16 mouse cellular contexts compared by ENCODE assay signal in the genomic region with DNA sequence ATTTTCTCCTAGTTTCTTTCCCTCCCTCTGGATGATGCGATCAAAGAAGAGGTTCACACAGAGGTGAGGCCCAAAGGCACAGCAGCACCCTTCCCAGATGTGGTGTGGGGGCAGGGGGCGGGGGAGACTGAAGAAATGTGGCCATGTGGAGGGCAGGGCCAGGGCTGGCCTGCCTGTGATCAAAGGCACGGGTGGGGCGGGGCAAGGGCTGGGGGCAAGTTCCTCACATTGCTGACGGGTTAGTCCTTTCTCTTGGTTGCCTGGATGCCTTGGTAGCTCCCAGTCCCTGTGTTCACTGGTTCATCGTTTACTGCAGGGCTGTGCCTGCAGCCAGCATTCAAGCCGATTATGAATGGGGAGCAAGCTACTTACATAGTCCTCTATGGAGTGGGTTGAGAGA.
DNase-seq lines count a peak whose midpoint lies in the region; ATAC-seq and TF ChIP-seq lines count a peak whose summit lies in the region.
"Had no signal": no experiment of that assay in that cellular context is flagged by ENCODE, and none has a peak within 500 bp of the region (broad histone marks: within the 10 kb centered on the region; RNA-seq: fewer than 3 reads in every experiment).

No protein-coding gene starts in this region.

- WGBS in hindbrain, embryonic 10.5 days = 42% methylated on average over 7 of the region's 7 CpGs
- 21% methylated on average over 7 of the region's 7 CpGs for WGBS in hindbrain, embryonic 13.5 days
- 39% methylated on average over 6 of the region's 7 CpGs for WGBS in lung, postnatal 0 days
- 24% methylated on average over 7 of the region's 7 CpGs for WGBS in limb, embryonic 10.5 days
- 56% methylated on average over 7 of the region's 7 CpGs for WGBS in intestine, embryonic 15.5 days

- no peak overlapping the region for H3K4me3 ChIP-seq in hindbrain, embryonic 10.5 days
- no peak overlapping the region for H3K4me3 ChIP-seq in hindbrain, embryonic 13.5 days
- no peak overlapping the region for H3K4me3 ChIP-seq in lung, postnatal 0 days (ENCODE audit: low read depth, low read length)
- no peak overlapping the region for H3K4me3 ChIP-seq in limb, embryonic 10.5 days
- H3K4me3 ChIP-seq in intestine, embryonic 15.5 days (replicated peaks) = no peak overlapping the region
- H3K4me3 ChIP-seq: heart, embryonic 12.5 days; hindbrain, embryonic 15.5 days had no signal

- no peaks in the 10 kb centered on the region for H3K36me3 ChIP-seq in hindbrain, embryonic 10.5 days
- no peaks in the 10 kb centered on the region for H3K36me3 ChIP-seq in hindbrain, embryonic 13.5 days
- H3K36me3 ChIP-seq in lung, postnatal 0 days (ENCODE audit: insufficient read depth, low read length) = no peaks in the 10 kb centered on the region
- no peaks in the 10 kb centered on the region for H3K36me3 ChIP-seq in limb, embryonic 10.5 days
- no peaks in the 10 kb centered on the region for H3K36me3 ChIP-seq in intestine, embryonic 15.5 days
- H3K36me3 ChIP-seq: G1E; heart, embryonic 12.5 days; hindbrain, embryonic 15.5 days had no signal

- no peak for ATAC-seq in hindbrain, embryonic 13.5 days (ENCODE audit: low FRiP score)
- ATAC-seq in lung, postnatal 0 days = 0 out of 2 replicates have a peak, but pooled peaks have one; percentile 13
- ATAC-seq in intestine, embryonic 15.5 days = no peak

- H3K9ac ChIP-seq in hindbrain, embryonic 13.5 days = no peak overlapping the region
- H3K9ac ChIP-seq in lung, postnatal 0 days (replicated peaks; ENCODE audit: low read depth) = no peak overlapping the region
- H3K9ac ChIP-seq in intestine, embryonic 15.5 days = no peak overlapping the region
- H3K9ac ChIP-seq: heart, embryonic 12.5 days; hindbrain, embryonic 15.5 days; liver, embryonic 14.5 days had no signal

- peaks cover 23% of the 10 kb centered on the region for H3K4me1 ChIP-seq in hindbrain, embryonic 10.5 days (replicated peaks)
- no peaks in the 10 kb centered on the region for H3K4me1 ChIP-seq in hindbrain, embryonic 13.5 days (replicated peaks)
- no peaks in the 10 kb centered on the region; the same call in 1 of the 2 replicates for H3K4me1 ChIP-seq in lung, postnatal 0 days (ENCODE audit: insufficient read depth, low read depth, low read length)
- H3K4me1 ChIP-seq in limb, embryonic 10.5 days = peaks cover 30% of the 10 kb centered on the region
- H3K4me1 ChIP-seq in intestine, embryonic 15.5 days (replicated peaks) = no peaks in the 10 kb centered on the region
- H3K4me1 ChIP-seq: hindbrain, embryonic 15.5 days had no signal

- TF ChIP-seq CTCF in lung, postnatal 0 days (IDR thresholded peaks at IDR 0.05) = no peak

- no peak overlapping the region for H3K4me2 ChIP-seq in hindbrain, embryonic 13.5 days
- no peak overlapping the region for H3K4me2 ChIP-seq in lung, postnatal 0 days (replicated peaks; ENCODE audit: low read depth, low read length)
- no peak overlapping the region for H3K4me2 ChIP-seq in intestine, embryonic 15.5 days (replicated peaks)
- H3K4me2 ChIP-seq: heart, embryonic 12.5 days; hindbrain, embryonic 15.5 days had no signal

- peak overlapping the region; percentile 62 for H3K27ac ChIP-seq in hindbrain, embryonic 10.5 days
- H3K27ac ChIP-seq in hindbrain, embryonic 13.5 days = no peak overlapping the region
- H3K27ac ChIP-seq in lung, postnatal 0 days (ENCODE audit: low read length) = peak overlapping the region; percentile 69; the same call in 1 of the 2 replicates
- H3K27ac ChIP-seq in limb, embryonic 10.5 days = peak overlapping the region; percentile 68; the same call in 1 of the 2 replicates
- H3K27ac ChIP-seq in intestine, embryonic 15.5 days = no peak overlapping the region
- H3K27ac ChIP-seq: hindbrain, embryonic 15.5 days; liver, embryonic 14.5 days had no signal

- DNase-seq in hindbrain, embryonic 10.5 days (ENCODE audit: low spot score) = peak; percentile 58
- DNase-seq in lung, postnatal 0 days (ENCODE audit: low spot score) = no peak
- no peak for DNase-seq in lung, postnatal 14 days
- peak; percentile 57 for DNase-seq in ZHBTc4 (ENCODE audit: low read depth, low spot score)
- peak; percentile 46 for DNase-seq in limb, embryonic 10.5 days (ENCODE audit: low spot score)
- DNase-seq: cerebellum, adult 2 months; gastrocnemius, postnatal 25 days; kidney, adult 18-20 months; right cerebral cortex, postnatal 14 days; thymus, postnatal 25 days had no signal

- no peaks in the 10 kb centered on the region for H3K9me3 ChIP-seq in hindbrain, embryonic 10.5 days
- no peaks in the 10 kb centered on the region for H3K9me3 ChIP-seq in hindbrain, embryonic 13.5 days
- H3K9me3 ChIP-seq in lung, postnatal 0 days (ENCODE audit: low read length) = no peaks in the 10 kb centered on the region
- H3K9me3 ChIP-seq in limb, embryonic 10.5 days (replicated peaks) = no peaks in the 10 kb centered on the region
- H3K9me3 ChIP-seq in intestine, embryonic 15.5 days = no peaks in the 10 kb centered on the region
- H3K9me3 ChIP-seq: G1E; heart, embryonic 12.5 days; hindbrain, embryonic 15.5 days had no signal

- no peak for TF ChIP-seq EP300 in lung, postnatal 0 days (IDR thresholded peaks at IDR 0.05)

- peaks cover 90% of the 10 kb centered on the region for H3K27me3 ChIP-seq in hindbrain, embryonic 10.5 days (ENCODE audit: insufficient read depth, poor library complexity, severe bottlenecking)
- H3K27me3 ChIP-seq in hindbrain, embryonic 13.5 days = peaks cover 67% of the 10 kb centered on the region
- no peaks in the 10 kb centered on the region for H3K27me3 ChIP-seq in lung, postnatal 0 days (replicated peaks; ENCODE audit: insufficient read depth, low read length)
- H3K27me3 ChIP-seq in limb, embryonic 10.5 days (ENCODE audit: low read depth, poor library complexity, severe bottlenecking) = peaks cover 100% of the 10 kb centered on the region
- H3K27me3 ChIP-seq in intestine, embryonic 15.5 days (replicated peaks) = no peaks in the 10 kb centered on the region; the same call in 1 of the 2 replicates

Comparison
In these comparisons a context has a peak if more than half of its experiments do, and no peak if none do; other contexts are left out.
1. H3K27ac ChIP-seq: peak in hindbrain, embryonic 10.5 days (single experiment), lung, postnatal 0 days (single experiment) and limb, embryonic 10.5 days (single experiment); none in hindbrain, embryonic 13.5 days (single experiment) and intestine, embryonic 15.5 days (single experiment).
2. DNase-seq: peak in hindbrain, embryonic 10.5 days (single experiment), ZHBTc4 (single experiment) and limb, embryonic 10.5 days (single experiment); none in lung, postnatal 0 days (single experiment) and lung, postnatal 14 days (single experiment).